Mouse (Mus musculus): ENCODE results near the gene Angptl1.

The Angptl1 gene

DNA sequence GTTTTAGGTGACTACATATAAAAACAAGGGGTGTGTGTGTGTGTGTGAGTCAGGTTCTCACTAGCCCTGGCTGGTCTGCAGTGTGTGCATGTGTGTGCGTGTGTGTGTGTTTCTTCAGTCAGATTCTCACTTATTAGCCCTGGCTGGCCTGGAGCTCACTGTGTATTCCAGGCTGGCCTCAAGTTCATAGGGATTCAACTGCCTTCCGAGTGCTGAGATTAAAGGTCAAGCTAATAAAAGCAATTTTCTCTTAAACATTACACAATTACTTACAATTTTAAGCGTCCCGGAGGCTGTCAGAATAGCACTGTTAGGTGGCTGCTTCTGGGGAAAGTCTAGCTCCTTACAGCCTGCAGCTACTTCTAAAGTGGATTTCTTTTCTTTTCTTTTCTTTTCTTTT is at the start of gene Angptl1:
Gene Angptl1, plus strand, starts transcription at position 386 of the 400 bp plus-strand sequence.
- DNase-seq (ENCODE audit: low read depth, low spot score) = no peak

DNA sequence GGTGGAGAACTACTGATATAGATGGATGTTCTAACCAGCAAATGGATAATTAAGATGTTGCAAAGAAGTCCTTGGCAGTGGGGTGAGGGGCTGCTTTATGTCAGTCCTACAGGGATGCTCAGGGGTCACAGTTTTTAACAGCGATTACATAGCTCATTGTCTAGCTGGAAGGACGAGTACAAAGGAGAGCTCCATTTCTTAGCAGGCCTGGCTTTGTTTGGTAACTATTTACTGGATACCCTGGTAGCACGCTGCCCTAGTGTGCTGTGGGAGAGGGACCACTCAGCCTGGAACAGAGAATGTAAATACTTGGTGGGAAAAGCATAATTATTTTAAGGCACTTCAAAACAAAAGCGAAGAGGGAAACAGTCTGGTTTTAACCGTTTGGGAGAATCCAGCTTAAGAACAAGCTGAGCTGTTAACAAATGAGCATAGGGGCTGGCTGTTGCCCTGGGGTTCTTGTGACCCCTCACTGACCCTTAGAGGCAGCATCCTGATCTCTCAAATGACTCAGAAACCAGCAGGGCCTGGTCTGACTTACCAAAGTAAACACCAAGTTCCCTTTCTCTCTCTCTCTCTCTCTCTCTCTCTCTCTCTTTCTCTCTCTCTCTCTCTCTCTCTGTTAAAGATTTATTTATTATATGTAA is 48.4 kb upstream of the Angptl1 start:
- DNase-seq (ENCODE audit: low read depth, low spot score) = no peak

DNA sequence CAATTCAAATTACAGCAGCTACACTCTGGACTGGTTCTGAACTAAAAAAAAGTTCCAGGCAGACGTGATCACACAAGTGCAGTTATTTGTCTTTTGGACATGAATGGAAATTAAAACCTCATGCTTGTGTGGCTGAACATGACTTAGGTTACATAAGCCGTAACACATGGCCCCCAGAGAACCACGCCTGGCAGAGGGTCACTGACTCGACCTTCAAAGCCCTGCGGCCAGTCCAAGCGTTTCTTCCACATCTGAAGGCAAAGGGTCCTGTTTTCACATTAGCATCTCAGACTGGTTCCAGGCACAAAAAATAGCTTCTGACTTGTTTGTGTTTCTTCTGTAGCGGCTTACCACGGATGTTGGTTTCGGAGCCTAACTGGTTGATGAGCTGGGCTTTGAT is 42.1 kb upstream of the Angptl1 start:
- no peak for DNase-seq (ENCODE audit: low read depth, low spot score)

GRCm38 (mm10) chr1:156801276-156801675 is 37.1 kb upstream of the Angptl1 start:
- DNase-seq (ENCODE audit: low read depth, low spot score) = peak; percentile 45

- DNase-seq (ENCODE audit: low read depth, low spot score) = no peak
Measured at GRCm38 (mm10) chr1:156808332-156808731, 30.0 kb upstream of the Angptl1 start.

DNA sequence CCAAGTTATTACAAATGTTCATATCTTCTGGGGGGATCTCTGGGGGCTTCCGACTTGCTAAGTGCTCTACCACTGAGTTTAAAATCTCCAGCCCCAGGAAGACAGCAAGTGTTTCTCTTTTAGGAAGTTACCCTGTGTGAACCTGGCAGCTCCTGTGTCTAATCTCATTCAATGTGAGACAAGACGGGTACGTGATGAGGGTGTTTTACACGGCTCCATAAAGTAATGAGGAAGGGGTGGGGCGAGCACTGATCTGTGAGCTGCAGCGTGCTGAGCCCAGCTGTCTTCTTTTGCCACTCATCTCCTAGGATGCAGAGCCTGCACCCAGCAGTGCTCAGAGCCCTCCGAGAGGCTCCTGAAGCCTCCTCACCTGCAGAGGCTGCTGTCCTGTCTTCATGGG is 26.4 kb upstream of the Angptl1 start:
- DNase-seq (ENCODE audit: low read depth, low spot score) = no peak

- no peak for DNase-seq (ENCODE audit: low read depth, low spot score)
Measured at GRCm38 (mm10) chr1:156812716-156813115, 25.6 kb upstream of the Angptl1 start.

DNA sequence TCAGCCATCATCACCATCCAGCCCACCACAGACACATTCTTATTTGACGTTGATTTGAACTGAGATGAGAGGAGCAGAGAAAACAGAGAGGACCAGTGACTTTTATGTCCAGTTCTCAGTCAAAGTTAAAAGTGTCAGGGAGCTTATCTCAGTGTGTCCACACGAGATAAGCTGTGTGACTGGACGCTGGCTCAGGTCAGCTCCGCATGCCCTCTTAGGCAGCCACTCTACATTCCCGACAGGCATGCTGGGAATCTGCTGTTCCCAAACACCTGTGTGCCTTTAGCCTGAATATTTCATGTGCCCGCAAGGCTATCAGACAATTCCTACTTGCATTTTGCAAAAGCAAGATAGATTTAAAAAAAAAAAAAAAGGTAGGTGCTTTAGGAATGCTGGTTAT is 24.9 kb upstream of the Angptl1 start:
- no peak for DNase-seq (ENCODE audit: low read depth, low spot score)

DNA sequence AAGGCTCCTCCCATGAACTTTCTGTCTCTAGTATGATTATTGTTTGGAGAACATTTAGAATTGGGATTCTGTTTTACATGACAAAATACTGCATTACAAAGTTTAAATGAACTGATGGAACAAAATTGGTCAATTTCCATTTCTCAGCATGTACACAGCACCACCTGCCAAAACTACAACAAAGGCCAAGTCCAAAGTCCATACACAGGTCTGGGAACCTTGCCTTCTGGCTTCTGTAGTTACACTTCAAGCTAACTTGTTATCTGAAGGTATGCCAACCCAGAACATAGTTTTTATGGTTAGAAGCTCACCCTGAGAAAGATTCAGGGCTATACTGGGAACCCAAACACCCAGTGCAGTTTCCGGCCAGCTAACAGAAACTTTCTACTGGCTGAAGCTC is 19.1 kb upstream of the Angptl1 start:
- DNase-seq (ENCODE audit: low read depth, low spot score) = no peak

- DNase-seq (ENCODE audit: low read depth, low spot score) = peak; percentile 31
Measured at GRCm38 (mm10) chr1:156838695-156839094, 333 bp downstream of the Angptl1 start.

DNA sequence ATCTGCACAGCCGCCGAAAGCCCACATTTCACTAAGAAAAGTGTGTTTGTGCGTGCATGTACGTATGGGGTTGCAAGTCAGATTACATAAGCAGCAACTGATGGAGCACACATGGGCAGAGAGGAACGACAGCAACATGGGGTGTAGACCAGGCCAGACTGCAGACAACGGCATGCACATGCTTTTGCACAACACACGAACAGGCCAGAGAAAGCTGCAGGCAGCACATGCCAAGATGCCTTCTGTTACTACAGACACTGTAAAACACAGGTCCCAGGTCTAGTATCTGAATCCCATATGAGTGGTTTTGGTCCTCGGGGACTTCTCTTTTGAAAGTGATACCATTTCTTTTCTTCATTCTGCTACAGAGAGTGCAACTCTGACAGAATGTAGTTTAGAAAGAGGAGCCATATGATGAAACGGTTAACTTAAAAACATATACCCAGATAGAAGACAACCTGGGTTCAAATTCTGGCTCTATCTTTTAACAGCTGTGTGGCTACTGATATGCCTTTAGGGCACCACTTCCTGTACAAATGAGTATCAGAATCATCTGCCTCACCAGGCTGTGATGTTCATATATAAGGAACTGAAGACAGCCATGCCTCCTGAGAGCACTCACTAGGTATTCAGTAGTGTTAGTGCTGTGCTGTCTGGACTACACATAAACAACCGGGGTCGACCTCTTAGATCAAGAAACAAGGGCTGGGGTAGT is 3.4 kb downstream of the Angptl1 start:
- DNase-seq (ENCODE audit: low read depth, low spot score) = no peak

DNA sequence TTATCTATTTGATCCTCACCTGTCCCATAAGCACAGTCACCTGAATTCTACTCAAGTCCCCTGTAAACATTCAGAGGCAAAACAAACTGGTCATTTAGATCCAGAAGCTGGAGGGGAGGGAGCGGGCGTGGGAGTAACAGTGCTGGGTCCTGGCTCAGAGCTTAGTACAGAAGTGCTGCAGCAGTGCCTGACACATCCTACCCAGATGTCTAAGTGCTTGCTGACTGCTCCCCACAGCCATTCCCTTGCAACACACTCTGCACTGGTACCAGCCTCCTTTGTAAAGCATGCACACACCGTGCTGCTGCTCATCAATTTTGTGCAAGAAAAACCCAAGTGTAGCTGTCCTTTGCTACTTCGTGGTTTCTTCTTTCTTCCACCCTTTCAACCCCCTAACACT is 8.7 kb downstream of the Angptl1 start:
- no peak for DNase-seq (ENCODE audit: low read depth, low spot score)

- no peak for DNase-seq (ENCODE audit: low read depth, low spot score)
Measured at GRCm38 (mm10) chr1:156852409-156852808, 14.0 kb downstream of the Angptl1 start.

- no peak for DNase-seq (ENCODE audit: low read depth, low spot score)
Measured at GRCm38 (mm10) chr1:156852872-156853271, 14.5 kb downstream of the Angptl1 start.

- no peak for DNase-seq (ENCODE audit: low read depth, low spot score)
Measured at GRCm38 (mm10) chr1:156854558-156854957, 16.2 kb downstream of the Angptl1 start.

DNA sequence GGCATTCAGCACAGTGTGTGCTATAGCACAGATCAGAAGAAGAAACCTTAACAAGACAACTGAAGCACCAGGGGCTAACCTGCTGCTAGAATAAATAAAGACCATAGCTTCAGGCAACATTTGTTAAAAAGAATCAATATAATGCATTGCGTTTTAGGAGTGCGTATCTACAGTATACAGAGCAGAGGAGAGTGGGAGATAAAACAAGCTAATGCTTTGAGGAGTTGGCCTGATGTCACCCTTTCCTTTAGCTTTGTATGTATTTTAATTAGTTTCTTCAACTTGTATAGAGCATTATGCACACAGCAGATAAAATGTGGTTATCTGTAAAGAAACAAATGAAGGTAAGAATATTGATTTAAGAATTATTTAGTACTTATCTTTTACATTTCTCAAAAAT is 18.3 kb downstream of the Angptl1 start:
- DNase-seq (ENCODE audit: low read depth, low spot score) = no peak

DNA sequence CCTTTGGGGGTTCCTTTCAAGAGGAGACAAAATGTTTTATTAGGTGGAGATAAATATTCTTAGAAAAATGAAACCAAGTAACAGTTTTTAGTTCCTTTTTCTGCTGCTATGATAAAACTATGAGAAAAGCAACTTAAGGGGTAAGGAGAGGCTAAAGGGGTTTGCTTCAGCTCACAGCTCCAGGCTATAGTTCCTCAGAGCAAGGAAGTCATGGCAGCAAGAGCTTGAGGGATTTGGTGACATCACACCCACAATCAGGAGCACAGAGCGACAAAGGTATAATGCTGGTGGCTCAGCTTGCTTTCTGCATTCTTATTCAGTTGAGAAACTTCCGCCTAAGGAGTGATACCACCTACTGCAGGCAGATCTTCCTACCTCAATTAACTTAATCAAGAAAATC is 20.8 kb downstream of the Angptl1 start:
- DNase-seq (ENCODE audit: low read depth, low spot score) = no peak

DNA sequence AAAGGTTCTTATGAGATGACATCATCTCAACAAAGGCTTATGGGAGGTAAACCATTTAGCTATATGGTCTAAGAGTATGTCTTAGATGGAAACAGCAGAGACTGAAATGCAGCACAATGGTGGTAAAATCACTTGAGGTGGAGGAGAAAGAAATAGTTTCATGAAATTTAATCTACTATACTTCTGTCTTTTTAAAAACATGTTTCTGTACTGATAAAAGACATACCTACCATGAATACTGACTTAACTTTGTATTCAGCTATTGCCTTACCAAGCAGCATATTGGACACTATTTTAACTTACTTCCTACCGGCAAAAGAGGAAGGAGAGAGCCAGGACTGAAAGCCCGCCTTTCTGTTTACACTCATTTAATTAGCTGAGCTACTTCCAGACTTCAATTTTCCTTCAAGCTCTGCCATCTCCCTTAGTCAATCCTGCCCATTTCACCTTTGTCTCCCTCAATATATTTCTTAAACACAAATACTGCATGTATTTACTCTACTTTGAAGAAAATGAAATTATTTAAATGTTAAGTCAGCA is 21.4 kb downstream of the Angptl1 start:
- no peak for DNase-seq (ENCODE audit: low read depth, low spot score)

- no peak for DNase-seq (ENCODE audit: low read depth, low spot score)
Measured at GRCm38 (mm10) chr1:156860266-156860665, 21.9 kb downstream of the Angptl1 start.

- DNase-seq (ENCODE audit: low read depth, low spot score) = no peak
Measured at GRCm38 (mm10) chr1:156861475-156862043, 23.2 kb downstream of the Angptl1 start.

DNA sequence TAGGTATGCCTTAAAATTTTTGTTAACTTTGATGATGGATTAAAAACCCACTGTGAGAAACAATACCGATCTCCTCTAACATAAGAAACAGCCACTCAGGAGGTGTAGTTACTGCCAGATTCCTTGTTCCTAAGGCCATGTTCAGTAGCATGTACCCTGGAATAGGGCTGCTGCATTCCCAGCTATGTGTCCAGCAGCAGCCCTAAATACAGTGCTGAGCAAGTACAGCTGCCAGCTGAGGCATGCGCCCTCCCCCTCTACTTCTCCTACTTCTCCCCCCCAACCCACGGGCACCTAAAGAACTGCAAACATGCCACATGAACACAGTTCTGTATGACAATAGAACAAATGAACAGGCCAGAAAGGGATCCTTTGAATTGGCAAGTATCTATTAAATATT is 25.4 kb downstream of the Angptl1 start:
- DNase-seq (ENCODE audit: low read depth, low spot score) = no peak

- peak; percentile 76 for DNase-seq (ENCODE audit: low read depth, low spot score)
Measured at GRCm38 (mm10) chr1:156864240-156864639, 25.9 kb downstream of the Angptl1 start.

DNA sequence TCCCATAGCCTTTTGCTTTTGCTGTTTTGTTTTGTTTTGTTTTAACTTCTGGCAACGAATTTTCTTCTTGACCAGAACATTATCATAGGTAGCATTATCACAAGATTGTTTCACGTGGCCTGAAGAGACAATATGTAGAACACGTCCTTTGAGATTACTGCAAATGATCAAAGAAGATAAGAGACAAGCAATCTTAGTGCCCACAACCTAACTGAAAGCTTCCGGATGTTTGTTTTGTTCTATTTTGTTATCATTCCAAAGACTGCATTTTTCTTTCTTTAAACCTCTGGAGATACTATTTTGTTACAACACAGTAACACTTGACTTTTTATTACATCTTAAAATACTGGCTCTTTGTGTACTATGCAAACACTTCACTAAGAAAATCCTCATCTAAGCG is 31.7 kb downstream of the Angptl1 start:
- no peak for DNase-seq (ENCODE audit: low read depth, low spot score)
